Mouse (Mus musculus): Measurements from ENCODE around the gene Grin2b.

- no peak for TF ChIP-seq GATA1 (IDR thresholded peaks at IDR 0.05; ENCODE audit: low read length)
- TF ChIP-seq TAL1 (IDR thresholded peaks at IDR 0.05; ENCODE audit: low read length) = no peak
Observed at GRCm38 (mm10) chr6:135993378-135993777, 179.9 kb downstream of the Grin2b start.

Data from erythroblast, embryonic 14.5 days (primary cell).